Mouse (Mus musculus) T-helper 1 cell (primary cell): ENCODE data around the gene 1700020A23Rik.
"Not testable (repeated sequence)": the region's sequence is repeated elsewhere in the genome, so short reads cannot be mapped to it uniquely, and the experiment has no call there.

Experiments used
- in situ Hi-C: fragments of 300-600 bp; cut with MboI, MseI; formaldehyde crosslinking; loops from one replicate; pipeline ENCODE4 v1.15.1; 2025; ENCODE audit warnings: high pct_unique_total_duplicates

Gene 1700020A23Rik

DNA sequence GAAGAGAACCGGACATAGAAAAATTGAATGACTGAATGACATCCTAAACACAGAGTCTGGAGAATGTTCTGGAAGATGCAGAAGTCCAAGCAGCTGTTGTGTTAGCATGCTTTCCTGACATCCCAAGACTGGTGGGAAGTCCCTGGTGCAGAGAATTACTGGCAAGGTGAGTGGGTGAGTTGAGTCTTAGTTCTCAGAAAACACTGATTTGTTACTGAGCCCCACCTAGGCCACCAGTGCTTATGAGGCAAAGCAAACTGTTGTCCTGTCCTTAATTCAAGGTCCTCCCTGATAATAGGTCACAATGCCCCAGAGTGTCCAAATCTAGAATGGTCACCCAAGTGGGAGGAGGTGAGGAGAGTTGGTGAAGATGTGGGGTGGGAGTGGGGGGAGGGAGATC lies at the start of gene 1700020A23Rik, which contains the start of gene Gm28372:
Gene 1700020A23Rik, plus strand, starts transcription at position 321 of the 400 bp plus-strand sequence.
Gene Gm28372, plus strand, starts transcription at position 301 of the 400 bp plus-strand sequence.
- in situ Hi-C loops: no loop called here

DNA sequence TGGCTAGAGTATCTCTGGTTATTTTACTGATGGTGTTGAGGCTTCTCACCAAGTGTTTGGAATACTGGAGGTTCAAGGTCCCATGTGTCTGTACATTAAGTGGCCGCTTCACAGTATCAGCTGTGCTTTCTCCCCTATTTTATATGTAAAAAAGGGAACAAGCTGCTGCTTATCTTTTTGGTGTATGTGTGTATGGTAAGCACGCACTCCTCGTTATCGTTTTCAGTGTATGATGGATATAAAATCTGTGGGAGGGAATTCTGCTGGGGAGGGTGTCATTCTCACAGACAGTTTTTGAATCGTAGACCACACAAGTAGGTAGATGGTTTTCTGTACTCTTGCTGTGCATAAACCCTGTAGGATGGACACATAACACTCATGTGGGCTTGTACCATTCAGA lies 47.5 kb upstream of the 1700020A23Rik start:
- in situ Hi-C loops: no loop called here

DNA sequence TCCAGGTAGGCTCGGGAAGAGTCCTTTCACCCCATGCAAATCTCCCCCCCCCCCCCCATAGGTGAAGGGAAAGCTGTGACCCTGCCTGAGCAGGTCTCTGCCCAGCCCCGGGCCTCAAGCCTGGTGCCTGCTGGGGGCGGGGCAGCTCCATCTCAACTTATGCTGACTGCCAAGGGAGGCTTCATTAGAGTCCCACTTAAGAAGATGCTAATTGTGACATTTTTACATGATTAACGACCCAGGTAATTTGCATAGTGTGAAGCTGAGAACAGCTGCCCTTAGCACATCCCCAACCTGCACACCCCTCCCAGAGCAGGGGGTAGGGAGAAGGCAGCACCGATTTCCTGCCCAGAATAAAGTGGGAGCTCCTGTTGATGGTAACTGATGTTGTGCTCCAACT lies 46.2 kb upstream of the 1700020A23Rik start:
- in situ Hi-C loops: no loop called here

DNA sequence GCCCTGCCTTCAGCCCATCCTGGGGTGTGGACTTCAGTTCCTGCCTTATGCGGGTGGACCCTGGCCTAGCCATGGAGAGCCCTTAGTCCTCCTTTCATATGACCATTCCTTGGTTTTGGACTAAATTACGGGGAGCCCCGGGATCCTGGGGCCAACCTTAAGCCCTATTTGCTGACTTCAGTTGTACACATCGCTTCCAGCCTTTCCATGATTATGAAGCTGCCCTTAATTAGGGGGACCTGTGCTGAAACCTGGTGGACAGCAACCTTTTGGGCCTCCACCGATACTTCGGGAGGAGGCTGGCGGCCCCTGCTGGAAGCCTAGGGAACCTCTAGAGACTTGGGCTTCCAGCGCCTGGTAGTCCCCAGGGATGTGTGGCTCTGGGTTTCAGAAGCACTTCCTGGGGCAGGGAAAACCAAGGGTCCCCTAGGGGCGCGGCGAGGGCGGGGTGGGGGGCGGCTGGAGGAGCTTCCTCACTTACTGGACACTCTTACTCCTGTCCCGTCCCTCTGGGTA lies 42.5 kb upstream of the 1700020A23Rik start:
- in situ Hi-C loops: no loop called here

DNA sequence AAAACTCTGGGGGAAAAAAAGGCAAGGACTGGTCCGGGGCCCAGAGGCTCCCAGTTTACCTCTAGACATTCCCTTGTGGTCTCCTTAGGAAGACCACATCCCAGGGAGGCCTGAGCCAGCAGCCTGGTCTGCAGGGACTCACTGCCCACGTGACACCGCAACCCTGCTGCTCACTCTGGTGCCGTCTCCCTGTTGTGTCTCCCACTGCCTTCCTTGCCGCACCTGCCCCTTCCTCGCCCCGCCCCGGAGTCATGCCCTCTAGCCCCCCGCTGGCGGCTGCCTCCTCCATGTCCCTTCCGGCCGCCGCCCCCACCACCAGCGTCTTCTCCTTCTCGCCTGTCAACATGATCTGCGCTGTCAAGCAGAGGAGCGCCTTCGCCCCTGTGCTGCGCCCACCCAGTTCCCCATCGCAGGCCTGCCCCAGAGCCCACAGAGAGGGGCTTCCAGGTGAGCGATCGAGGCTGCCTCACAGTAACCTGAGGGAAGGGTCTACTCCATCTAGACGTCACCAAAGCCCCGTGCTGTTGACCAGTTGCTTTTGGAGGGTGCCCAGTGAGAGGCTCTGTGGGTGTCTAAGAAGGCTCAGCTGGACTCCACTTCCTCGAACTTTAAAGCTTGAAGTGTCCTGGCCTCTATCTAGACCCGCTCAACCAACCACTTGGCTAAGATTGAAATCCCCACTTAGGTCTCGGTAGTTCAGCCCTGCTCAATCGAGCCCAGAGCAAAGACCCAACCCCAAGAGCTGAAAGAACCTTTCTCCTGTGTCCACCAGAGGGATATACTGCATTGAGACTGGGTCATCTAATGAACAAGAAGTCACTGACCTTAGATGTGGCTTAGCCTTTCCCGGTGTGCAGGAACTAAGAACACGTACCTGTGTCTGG lies 39.6 kb upstream of the 1700020A23Rik start:
- in situ Hi-C loops: no loop called here

DNA sequence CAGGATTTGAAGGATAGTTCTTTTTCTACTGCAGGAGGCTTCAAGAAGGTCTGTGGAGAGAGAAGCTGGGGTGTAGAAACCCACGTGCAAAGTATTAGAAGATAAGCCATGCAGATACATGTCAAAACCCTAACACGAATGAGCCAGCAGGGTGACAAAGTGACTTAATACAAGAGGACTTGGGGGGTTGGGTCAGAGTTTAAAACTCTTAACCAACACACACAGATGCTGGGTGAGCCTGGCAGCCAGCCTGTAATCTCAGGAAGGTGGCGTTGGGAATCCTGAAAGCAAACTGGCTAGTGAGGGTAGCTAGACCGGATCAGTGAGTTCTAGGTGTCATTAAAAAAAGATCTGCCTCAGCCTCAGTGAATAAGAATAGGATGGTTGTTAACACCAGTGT lies 37.7 kb upstream of the 1700020A23Rik start:
- in situ Hi-C loops: no loop called here

DNA sequence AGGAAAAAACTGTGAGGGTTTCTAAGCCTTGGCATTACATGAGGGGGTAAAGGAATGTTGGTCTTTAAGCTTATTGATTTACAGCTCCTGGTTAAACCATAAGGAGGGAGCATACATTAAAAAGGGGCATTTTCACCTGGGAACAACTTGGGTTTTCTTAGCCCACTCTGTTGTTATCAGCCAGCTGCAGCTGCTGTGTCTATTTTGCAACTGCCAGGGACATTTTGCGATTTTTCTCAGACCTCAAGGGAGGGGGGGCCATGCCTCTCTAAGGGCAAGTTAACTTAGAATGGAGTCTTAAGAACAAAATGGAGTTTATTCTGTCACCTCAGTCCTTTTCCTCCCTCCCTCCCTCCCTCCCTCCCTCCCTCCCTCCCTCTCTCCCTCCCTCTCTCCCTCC lies 32.0 kb upstream of the 1700020A23Rik start:
- in situ Hi-C loops: not testable (repeated sequence)

DNA sequence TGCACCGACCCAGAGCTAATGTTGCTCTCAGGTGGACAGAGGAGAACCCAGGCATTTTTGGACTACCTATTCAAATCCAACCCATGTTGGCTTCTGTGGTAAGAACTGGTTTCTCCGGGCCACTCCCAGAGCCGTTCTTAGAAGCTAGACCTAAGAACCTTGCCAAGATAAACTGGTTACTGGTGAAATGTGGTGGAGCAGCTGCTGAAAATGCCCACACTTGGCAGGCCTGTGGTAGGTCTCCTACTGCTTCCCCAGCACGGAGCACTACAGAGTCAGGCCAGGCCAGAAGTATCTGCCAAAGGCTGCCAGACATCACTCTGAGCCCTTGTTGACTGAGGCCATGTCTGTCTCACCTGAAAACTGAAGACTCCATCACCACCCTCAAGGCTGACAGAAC lies 30.1 kb upstream of the 1700020A23Rik start:
- in situ Hi-C loops: no loop called here

DNA sequence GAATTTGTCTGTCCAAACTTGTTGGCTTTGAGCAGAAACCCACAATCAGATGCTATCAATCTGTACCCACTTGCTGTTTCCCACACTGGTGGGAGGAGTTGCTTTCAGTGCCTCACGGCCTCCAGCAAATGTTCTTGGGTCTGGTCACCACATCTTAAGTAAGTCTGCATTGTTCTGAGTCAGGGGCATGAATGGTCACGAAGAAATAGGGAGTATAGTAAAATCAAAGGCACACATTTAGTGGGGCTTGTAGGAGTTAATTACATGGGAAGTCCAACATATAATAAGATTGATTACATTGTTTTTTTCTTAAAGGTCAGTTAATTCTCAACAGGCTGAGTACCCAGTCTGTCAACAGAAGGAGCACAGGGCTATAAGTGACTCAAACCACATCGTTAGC lies 21.9 kb upstream of the 1700020A23Rik start:
- in situ Hi-C loops: no loop called here

DNA sequence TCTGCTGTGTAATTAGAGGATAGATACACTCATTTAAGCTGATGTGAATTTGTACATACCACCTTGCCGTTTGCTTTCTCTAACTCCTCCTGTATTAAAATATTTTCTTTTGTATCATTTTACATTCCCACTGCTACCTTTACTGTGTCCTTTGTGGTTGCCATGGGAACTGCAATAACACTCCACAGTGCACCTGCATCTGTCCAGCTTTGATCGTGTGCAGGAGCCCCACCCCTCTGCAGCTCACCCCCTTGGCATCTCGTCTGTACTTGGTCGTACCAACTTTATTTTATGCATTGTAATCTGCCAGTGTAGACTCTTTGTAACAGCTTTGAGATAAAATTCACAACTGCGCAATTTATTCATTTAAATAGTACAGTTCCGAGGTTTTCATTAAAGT lies 21.2 kb upstream of the 1700020A23Rik start:
- in situ Hi-C loops: no loop called here

DNA sequence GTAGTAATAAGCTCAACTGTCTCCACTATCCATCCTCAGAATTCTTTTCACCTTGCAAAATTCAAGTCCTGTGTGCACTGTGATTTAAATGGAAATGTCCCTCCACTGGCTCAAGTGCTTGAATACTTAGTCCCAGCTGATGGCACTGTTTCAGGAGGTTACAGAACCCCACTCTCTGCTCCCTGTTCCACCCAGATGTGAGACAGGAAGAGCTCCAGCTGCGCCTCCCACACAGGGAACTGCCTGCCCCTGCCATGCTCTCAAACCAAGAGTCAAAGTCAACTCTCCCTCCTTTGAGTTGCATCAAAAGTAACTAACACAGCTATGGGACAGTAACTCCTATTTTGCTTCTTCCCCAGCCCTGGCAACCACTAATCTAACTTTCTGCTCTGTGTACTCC lies 18.8 kb upstream of the 1700020A23Rik start:
- in situ Hi-C loops: no loop called here

DNA sequence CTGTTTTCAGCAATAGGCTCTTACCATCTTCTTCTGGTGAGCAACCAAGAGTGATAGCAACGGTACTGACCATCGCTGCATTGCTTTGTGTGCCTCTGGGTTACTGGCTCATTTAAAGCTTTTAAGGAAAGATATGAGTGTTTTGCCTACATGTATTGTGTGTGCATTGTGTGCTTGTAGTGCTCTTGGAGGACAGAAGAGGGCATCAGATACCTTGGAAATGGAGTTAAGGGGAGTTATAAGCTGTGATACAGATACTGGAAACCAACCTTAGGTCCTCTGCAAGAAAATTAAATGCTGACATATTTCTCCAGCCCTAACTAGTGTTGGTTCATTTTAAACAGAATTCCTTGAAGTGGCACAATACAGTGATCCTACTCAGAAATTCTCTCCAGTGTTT lies 16.3 kb upstream of the 1700020A23Rik start:
- in situ Hi-C loops: no loop called here

DNA sequence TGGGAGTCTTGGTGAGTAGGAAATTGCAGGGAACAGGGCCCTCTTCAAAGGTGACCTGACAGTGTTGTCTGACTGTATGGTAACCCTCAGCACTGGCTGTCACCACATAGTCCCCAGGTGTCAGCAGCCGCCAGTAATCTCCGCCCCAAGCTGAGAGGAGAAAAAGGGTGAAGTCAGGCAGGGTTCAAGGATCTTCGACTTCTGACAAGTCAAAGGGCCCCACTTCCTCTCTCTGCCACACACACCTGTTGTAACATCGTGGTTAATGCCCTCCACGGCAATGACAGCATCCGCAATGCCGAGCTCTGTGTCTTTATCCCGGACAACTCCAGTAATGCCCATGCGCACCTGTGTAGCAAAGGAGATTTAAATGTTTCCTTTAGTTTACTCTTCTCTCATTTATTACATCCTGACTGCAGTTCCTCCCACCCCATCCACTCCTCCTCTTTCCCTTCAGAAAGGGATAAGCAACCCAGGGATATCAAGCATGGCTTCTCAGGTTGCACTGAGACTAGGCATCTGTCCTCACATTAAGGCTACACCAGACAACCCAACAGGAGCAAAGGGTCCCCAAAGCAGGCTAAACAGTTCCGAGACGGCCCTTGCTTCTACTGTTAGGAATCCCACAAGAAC lies 13.9 kb upstream of the 1700020A23Rik start:
- in situ Hi-C loops: no loop called here

DNA sequence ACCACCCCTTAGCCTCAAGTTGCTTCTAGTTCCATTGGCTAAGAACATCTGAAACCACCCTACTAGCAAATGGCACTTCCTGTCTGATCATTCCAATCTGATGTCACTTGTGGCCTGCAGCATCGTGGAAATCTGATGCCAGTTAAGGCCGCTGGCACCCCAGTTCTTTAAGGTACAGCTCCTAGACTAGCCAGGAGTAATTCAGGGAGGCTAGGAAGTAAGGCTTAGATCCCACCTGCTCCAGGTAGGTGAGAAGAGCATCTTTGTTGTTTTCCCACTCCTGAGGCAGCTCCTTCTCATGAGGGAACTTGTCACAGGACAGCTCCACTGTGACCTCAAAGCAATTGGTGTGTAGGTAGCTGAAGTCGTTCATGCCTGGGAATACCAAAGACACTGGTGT lies 12.2 kb upstream of the 1700020A23Rik start:
- in situ Hi-C loops: no loop called here

DNA sequence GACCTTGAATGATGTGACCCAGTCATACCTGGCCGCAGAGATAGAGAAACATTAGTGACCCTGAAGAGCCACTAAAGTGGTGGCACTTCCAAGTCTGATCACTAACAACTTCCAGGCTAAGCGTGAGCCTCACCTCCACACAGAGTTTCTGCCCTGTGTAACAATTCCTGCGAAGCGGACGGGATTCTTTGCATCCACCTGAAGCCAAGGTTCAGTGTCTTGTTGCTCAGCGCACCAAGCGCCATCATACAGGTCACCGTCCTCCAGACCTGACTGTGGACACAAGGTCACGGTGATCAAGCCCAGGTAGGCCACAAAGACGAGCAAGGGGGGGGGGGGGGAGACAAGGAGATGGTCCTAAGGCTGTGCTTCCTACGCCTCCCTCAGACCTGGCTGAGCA lies 9.4 kb upstream of the 1700020A23Rik start:
- in situ Hi-C loops: no loop called here

DNA sequence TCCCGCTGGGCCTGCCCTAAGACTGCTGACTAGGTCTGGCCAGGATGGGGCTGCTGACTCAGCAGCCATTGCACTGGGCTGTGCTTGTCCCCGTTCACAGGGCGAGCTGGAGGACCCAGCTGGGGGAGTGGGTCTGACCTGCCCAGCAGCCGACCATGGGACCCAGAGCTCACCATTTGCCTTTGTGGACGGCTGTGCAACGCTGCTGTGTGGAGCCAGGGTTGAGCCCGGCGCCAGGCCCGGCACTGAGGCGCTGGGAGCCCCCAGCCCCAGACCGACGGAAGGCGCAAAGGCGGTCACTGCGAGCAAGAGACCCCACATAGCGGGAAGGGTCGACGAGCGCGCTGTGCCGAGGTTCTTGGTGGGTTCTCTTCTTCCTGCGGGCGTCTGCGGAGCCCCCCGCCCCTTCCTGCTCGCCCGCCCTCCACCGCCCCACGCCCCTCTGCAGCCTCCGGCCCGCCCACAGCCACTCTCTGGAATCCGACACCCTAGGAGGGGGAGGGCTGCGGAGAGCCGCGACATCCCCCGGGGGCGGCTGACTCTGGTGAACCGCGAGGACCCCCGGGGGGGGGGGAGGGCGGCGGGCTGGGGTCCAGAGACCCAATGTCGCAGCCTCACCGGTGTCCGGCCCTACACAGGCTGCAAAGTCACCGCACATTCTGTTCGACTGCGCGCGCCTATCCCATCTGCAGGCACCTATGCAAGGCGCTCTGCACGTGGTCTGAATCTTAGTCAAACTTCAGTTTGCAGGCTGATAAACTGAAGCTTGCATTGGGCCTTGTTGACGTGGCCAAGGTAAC lies 7.7 kb upstream of the 1700020A23Rik start, which contains the start of gene Cpxm1:
Gene Cpxm1, minus strand, starts transcription at position 389 of the 800 bp plus-strand sequence.
- in situ Hi-C loops: no loop called here

DNA sequence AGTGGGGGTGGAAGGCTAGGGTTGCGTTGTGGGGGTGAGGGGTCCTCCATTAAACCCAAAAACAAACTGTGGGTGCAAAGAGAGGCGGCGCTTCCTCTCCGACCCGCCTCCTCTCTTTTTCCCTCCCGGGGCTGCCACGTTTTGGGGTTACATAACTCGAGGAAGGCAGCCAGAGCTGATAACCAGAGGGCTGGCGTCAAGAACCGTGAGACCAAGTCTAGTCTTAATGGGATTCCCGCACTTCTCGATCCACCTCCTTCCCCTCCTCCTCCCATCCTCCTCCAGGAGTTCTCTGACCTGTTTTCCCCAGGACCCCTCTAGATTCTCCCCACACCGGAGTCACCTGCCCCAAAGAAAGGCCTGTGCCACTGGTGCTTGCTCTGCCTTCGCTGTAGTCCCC lies 7.0 kb upstream of the 1700020A23Rik start:
- in situ Hi-C loops: no loop called here

DNA sequence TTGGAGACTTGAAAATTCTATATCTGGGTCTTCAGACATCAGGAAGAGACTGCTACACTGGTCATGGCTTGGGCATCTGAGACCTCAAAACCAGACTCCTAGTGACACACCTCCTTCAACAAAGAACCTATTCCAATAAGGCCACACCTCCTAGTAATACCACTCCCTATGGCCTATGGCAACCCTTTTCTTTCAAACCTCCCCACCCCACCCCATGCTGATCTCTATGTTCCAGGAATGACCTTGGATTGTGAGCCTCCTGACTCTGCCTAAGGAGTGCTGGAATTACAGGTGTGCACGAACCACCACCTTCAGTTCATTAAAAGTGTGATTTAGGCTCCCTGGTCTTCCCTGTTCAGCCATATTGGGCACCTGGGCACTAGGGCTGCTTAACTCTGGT lies 5.0 kb upstream of the 1700020A23Rik start:
- in situ Hi-C loops: no loop called here

DNA sequence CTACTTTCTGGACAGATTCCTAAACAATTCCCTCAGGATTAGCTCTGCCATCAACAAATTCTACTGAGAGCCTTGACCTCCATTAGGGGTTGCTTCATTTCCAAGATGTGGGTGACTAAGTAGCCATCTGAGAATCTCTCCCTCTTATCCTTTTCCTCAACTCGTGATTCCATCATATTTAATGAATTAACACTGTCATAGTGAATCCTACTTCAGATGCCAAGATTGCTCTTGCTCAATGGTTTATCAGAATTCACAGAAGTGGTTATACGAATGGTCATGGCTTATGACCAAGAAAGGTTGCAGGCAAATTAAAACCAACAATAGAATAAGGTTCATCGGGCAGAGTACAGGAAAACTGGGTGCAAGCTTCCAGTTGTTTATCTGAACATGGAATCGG lies 3.2 kb upstream of the 1700020A23Rik start:
- in situ Hi-C loops: no loop called here

DNA sequence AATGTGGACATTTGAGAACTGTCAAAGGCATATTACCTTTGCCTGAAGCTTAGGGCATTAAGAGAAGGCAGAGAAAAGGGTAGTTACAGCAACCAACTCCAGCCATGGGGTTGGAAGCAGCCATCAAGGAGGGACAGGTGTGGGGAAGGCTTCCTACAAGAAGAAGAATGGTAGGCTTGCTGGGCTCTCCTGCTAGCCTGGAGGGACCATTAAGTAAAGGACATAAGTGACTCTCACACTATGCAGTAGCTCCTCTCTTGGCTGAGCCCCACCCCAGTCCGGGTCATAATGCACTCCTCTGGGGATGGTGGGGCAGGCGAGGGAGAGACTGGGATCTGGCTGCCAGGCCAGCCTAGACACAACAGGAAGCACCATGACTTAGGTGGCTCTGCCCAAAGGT lies 1.1 kb downstream of the 1700020A23Rik start, which contains the start of gene Tmem239:
Gene Tmem239, plus strand, starts transcription at position 301 of the 400 bp plus-strand sequence.
- in situ Hi-C loops: no loop called here

DNA sequence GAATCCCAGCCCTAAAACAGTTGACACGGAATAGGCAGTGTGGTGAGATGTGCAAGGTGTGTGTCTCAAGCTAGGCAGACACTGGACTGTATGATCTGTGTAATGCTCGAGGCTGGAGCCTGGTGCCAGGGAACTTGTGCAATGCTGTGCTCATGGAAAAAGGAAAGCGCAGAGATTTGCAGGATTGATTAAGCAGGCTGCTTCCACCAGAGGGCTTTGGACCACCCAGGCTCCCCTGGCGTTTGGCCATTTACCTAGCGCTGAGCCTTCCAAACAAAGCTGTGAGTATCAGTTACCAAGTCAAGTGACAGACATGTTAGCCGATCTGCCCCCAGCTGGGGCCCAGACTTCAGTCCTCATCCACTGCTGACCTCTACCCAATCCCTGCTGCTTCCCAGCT lies 3.1 kb downstream of the 1700020A23Rik start:
- in situ Hi-C loops: no loop called here
